In the genomic region with DNA sequence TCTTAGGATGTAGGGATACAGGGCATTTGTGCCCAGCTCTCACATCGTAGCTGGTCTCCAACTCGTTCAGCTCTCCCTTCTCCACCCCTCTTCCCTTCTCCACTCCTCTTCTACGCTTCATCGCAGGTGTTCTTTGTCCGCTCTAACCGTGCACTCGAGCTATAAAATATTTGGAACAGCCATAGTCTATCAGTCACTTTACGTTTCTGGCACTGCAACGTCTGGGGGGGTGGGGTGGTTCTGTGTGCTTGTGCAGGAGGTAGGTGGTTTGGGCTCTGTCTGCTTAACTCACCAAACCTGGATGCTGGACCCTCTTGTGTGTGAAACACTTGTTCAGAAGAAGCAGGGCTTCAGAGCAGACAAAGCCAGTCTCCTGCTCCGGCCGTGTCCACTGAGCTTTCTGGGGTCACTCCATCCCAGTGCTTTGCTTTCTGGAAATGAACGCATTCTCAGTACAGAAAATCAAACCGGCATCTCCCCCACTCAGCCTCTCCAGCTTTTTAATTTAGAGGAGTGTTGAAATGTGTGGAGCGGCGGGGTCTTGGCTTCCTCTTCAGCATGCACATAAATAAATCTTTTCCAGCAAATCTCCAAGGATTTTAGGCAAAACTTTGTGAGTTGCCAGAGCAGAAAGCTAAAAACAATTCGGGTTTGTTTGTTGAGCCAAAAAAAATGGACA, we compare ENCODE assay signal across 10 mouse cellular contexts.
DNase-seq lines count a peak whose midpoint lies in the region; ATAC-seq lines count a peak whose summit lies in the region.
"Had no signal": no experiment of that assay in that cellular context is flagged by ENCODE, and none has a peak within 500 bp of the region (broad histone marks: within the 10 kb centered on the region; RNA-seq: fewer than 3 reads in every experiment).

No protein-coding gene starts in this region.

- no peaks in the 10 kb centered on the region for H3K27me3 ChIP-seq in lung, embryonic 15.5 days
- H3K27me3 ChIP-seq in limb, embryonic 13.5 days: no peaks in the 10 kb centered on the region
- no peaks in the 10 kb centered on the region for H3K27me3 ChIP-seq in liver, embryonic 11.5 days (replicated peaks; ENCODE audit: control insufficient read depth, insufficient read depth, low read length)
- H3K27me3 ChIP-seq: megakaryocyte, embryonic 14.5 days had no signal

- no peak overlapping the region for H3K4me2 ChIP-seq in lung, embryonic 15.5 days
- H3K4me2 ChIP-seq in limb, embryonic 13.5 days (replicated peaks): peak overlapping the region; percentile 41
- no peak overlapping the region for H3K4me2 ChIP-seq in liver, embryonic 11.5 days

- no peak; the same call in 1 of the 2 replicates for ATAC-seq in lung, embryonic 15.5 days (ENCODE audit: borderline replicate concordance, extremely low read depth, low FRiP score, low TSS enrichment)
- peak; percentile 76; the same call in 1 of the 2 replicates for ATAC-seq in limb, embryonic 13.5 days (ENCODE audit: low FRiP score, low read depth)
- ATAC-seq in liver, embryonic 11.5 days (replicated peaks; ENCODE audit: low FRiP score): no peak

- H3K27ac ChIP-seq in lung, embryonic 15.5 days: 0 out of 2 replicates have a peak overlapping the region, but pooled peaks have one; percentile 18
- peak overlapping the region; percentile 78 for H3K27ac ChIP-seq in limb, embryonic 13.5 days
- H3K27ac ChIP-seq in liver, embryonic 11.5 days (ENCODE audit: low read depth, low read length): no peak overlapping the region

- H3K9ac ChIP-seq in lung, embryonic 15.5 days: no peak overlapping the region
- H3K9ac ChIP-seq in limb, embryonic 13.5 days: no peak overlapping the region
- no peak overlapping the region for H3K9ac ChIP-seq in liver, embryonic 11.5 days (ENCODE audit: low read depth, low read length)

- H3K36me3 ChIP-seq in lung, embryonic 15.5 days: no peaks in the 10 kb centered on the region
- no peaks in the 10 kb centered on the region for H3K36me3 ChIP-seq in limb, embryonic 13.5 days
- no peaks in the 10 kb centered on the region for H3K36me3 ChIP-seq in liver, embryonic 11.5 days (ENCODE audit: control insufficient read depth, insufficient read depth, low read length)

- intact Hi-C loops in heart, postnatal 36 days (cut with DNase I): loop anchor here (5.0 kb wide), 1 partner anchor 101 kb away; no protein-coding TSS in a partner anchor

- no peaks in the 10 kb centered on the region for H3K9me3 ChIP-seq in lung, embryonic 15.5 days
- H3K9me3 ChIP-seq in limb, embryonic 13.5 days: no peaks in the 10 kb centered on the region
- no peaks in the 10 kb centered on the region for H3K9me3 ChIP-seq in liver, embryonic 11.5 days (ENCODE audit: control insufficient read depth, low read length)

- no peak overlapping the region for H3K4me3 ChIP-seq in lung, embryonic 15.5 days
- no peak overlapping the region for H3K4me3 ChIP-seq in limb, embryonic 13.5 days
- no peak overlapping the region for H3K4me3 ChIP-seq in liver, embryonic 11.5 days (ENCODE audit: low read depth, low read length)
- H3K4me3 ChIP-seq: megakaryocyte, embryonic 14.5 days had no signal

- DNase-seq in lung, postnatal 25 days (ENCODE audit: low spot score): no peak
- peak; percentile 23 to 46 for DNase-seq in gastrocnemius, postnatal 4 days (ENCODE audit: low spot score in 2 of 2)
- peak; percentile 13 to 29 for DNase-seq in heart, postnatal 36 days
- no peak for DNase-seq in thymus, postnatal 36 days
- no peak for DNase-seq in liver, embryonic 11.5 days (ENCODE audit: low spot score)
- DNase-seq: cerebellum, adult 11 months; left cerebral cortex, postnatal 4 days had no signal

- H3K4me1 ChIP-seq in lung, embryonic 15.5 days: no peaks in the 10 kb centered on the region
- peaks cover 18% of the 10 kb centered on the region for H3K4me1 ChIP-seq in limb, embryonic 13.5 days
- no peaks in the 10 kb centered on the region for H3K4me1 ChIP-seq in liver, embryonic 11.5 days (replicated peaks; ENCODE audit: control insufficient read depth, insufficient read depth, low read length)
- H3K4me1 ChIP-seq: megakaryocyte, embryonic 14.5 days had no signal

- 39% methylated on average over 16 of the region's 16 CpGs for WGBS in lung, embryonic 15.5 days
- WGBS in limb, embryonic 13.5 days: 41% methylated on average over 16 of the region's 16 CpGs
- 77% methylated on average over 16 of the region's 16 CpGs for whole genome bisulfite sequencing in liver, embryonic 11.5 days

Comparison
In these comparisons a context has a peak if more than half of its experiments do, and no peak if none do; other contexts are left out.
1. DNase-seq: peak in gastrocnemius, postnatal 4 days (2 of 2) and heart, postnatal 36 days (2 of 2); none in lung, postnatal 25 days (single experiment), thymus, postnatal 36 days (0 of 2) and liver, embryonic 11.5 days (single experiment).